Mouse (Mus musculus) olfactory bulb, adult 2 months (tissue): ENCODE results near the gene Ralgps2.

ENCODE experiments used
- CTCF ChIP-seq: fragments of 200-500 bp; IDR thresholded peaks from 2 replicates; pipeline ENCODE4 v1.5.1; 2012; ENCODE audit warnings: low read depth, mild to moderate bottlenecking, low read length, moderate library complexity; ENCODE audit not compliant: insufficient read depth
- POLR2A ChIP-seq: fragments of 200-500 bp; IDR thresholded peaks from 2 replicates; pipeline ENCODE4 v1.6.1; 2012; ENCODE audit warnings: mild to moderate bottlenecking, low read depth, low read length, moderate library complexity; ENCODE audit not compliant: insufficient read depth

- TF ChIP-seq POLR2A: no peak
- TF ChIP-seq CTCF: no peak
Measured at GRCm38 (mm10) chr1:156778977-156779376, 160.4 kb downstream of the Ralgps2 start.
